Mouse (Mus musculus) limb, embryonic 14.5 days (tissue): Measurements from ENCODE around the gene 2700049A03Rik. TPM values are rescaled to one million over a fixed set of nuclear protein-coding genes. Genes with fewer than 3 reads are reported as not detected.

Source experiments
- ATAC-seq: fragments of 200-750 bp; cut with Nextera tagmentation; 2 replicates; pipeline ENCODE4 v1.8.0; 2017; ENCODE audit warnings: low read depth, moderate number of reproducible peaks, moderate TSS enrichment; ENCODE audit not compliant: low FRiP score
- DNase-seq: peaks from one replicate; pipeline ENCODE4 v3.0.0-alpha.2; 2015; ENCODE audit warnings: low spot score
- H3K27ac ChIP-seq: fragments of 300-500 bp; sonication (generic); replicated peaks from 2 replicates; pipeline ENCODE4 v1.5.1; 2014; ENCODE audit warnings: low read depth, mild to moderate bottlenecking, low read length, moderate library complexity, mixed read lengths
- H3K27me3 ChIP-seq: fragments of 300-500 bp; sonication (generic); 2 replicates; pipeline ENCODE4 v1.6.1; 2014; ENCODE audit warnings: low read length, mixed read lengths; ENCODE audit not compliant: control insufficient read depth, insufficient read depth
- H3K36me3 ChIP-seq: fragments of 300-500 bp; sonication (generic); 2 replicates; pipeline ENCODE4 v1.6.1; 2014; ENCODE audit warnings: mild to moderate bottlenecking, low read length, moderate library complexity, mixed read lengths; ENCODE audit not compliant: control insufficient read depth, insufficient read depth
- H3K4me1 ChIP-seq: fragments of 300-500 bp; sonication (generic); 2 replicates; pipeline ENCODE4 v1.6.1; 2014; ENCODE audit warnings: antibody characterized with exemption, low read length, mixed read lengths; ENCODE audit not compliant: control insufficient read depth, insufficient read depth
- H3K4me2 ChIP-seq: fragments of 300-500 bp; sonication (generic); replicated peaks from 2 replicates; pipeline ENCODE4 v1.6.1; 2014; ENCODE audit warnings: low read depth, mild to moderate bottlenecking, low read length, moderate library complexity; ENCODE audit not compliant: severe bottlenecking
- H3K4me3 ChIP-seq: fragments of 300-500 bp; sonication (generic); replicated peaks from 2 replicates; pipeline ENCODE4 v1.5.1; 2014; ENCODE audit warnings: low read length
- H3K9ac ChIP-seq: fragments of 300-500 bp; sonication (generic); 2 replicates; pipeline ENCODE4 v1.6.1; 2014; ENCODE audit warnings: mild to moderate bottlenecking, low read depth, low read length, moderate library complexity; ENCODE audit not compliant: severe bottlenecking
- H3K9me3 ChIP-seq: fragments of 300-500 bp; sonication (generic); 2 replicates; pipeline ENCODE4 v1.6.1; 2016; ENCODE audit warnings: low read length; ENCODE audit not compliant: control insufficient read depth
- POLR2A ChIP-seq: fragments of 200-500 bp; IDR thresholded peaks from 2 replicates; pipeline ENCODE4 v1.8.0; 2012; ENCODE audit warnings: inconsistent platforms, mild to moderate bottlenecking, moderate library complexity, borderline replicate concordance; ENCODE audit not compliant: insufficient read depth, insufficient read length; ENCODE audit errors: extremely low read depth
- WGBS: fragments of 180-500 bp; shearing (Covaris S2); extraction: QIAGEN DNeasy Blood & Tissue Kit; methylation state at CpG from one replicate; pipeline ENCODE4 v1.1.7; 2014; 5-methylcytosine and 5-hydroxymethylcytosine counted together
- polyA plus RNA-seq, 2 experiments: library from polyadenylated mRNA; depleted of rRNA in 1 of 2; stranded (reverse) in 1 of 2; unstranded in 1 of 2; fragments of >200 nt; fragmentation: Nextera tagmentation in 1 of 2; extraction: Ambion mirVana in 1 of 2; gene quantifications; 2 replicates each; pipeline versions ENCODE4 v1.2.1 to v1.2.3; 2012 to 2014

2700049A03Rik gene
- polyA plus RNA-seq, 2 experiments: 9.5 to 12.5 TPM

DNA sequence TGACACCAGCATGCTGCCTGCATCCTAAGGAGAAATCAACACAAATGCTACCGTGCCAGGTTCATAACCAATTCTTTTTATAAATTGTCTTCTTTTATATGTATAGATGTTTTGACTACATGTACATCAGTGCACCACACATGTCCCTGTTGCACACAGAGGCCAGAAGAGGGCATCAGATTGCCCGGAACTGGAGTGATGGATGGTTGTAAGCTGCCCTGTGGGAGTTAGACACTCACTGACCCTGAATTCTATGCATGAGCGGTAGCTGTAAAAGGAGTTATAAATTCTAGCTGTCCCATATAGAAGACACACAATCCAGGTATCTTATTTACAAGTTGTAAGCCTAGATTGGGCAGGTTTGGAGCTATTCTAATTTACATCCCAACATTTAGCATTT, 67.7 kb downstream of the 2700049A03Rik start:
- Histone ChIP-seq H3K4me1 (peaks cover 14% of the 10 kb centered on the region; the same call in 1 of the 2 replicates), H3K27ac (no peak overlapping the region), H3K4me2 (no peak overlapping the region), H3K9me3 (no peaks in the 10 kb centered on the region), H3K4me3 (no peak overlapping the region), H3K36me3 (peaks cover 9% of the 10 kb centered on the region), H3K9ac (no peak overlapping the region), H3K27me3 (no peaks in the 10 kb centered on the region)
- TF ChIP-seq POLR2A: no peak
- no peak for ATAC-seq
- no peak for DNase-seq
- 86% methylated on average over 3 of the region's 3 CpGs for WGBS

DNA sequence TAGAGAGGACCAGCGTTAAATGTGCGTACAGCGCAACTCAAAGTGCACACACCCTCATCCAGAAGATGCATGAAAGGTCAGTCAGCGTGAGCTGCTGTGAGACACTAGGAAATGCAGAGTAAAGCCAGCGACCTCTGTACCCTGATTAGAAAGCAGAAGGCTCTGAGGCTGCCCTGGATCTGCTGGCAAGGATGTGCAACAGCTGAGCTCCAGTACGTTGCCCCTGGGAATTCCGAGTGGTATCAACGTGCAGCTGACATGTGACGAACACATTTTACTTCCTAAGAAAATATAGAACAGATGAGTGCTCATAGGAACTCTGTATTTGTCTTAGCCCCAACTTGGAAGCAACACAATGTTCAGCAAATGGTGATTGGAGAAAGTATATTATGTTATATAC, 80.5 kb downstream of the 2700049A03Rik start:
- Histone ChIP-seq H3K36me3 (peaks cover 28% of the 10 kb centered on the region), H3K4me2 (no peak overlapping the region), H3K4me1 (0 out of 2 replicates have a peak, but pooled peaks cover 5% of the 10 kb centered on the region), H3K27me3 (no peaks in the 10 kb centered on the region), H3K27ac (no peak overlapping the region), H3K9me3 (no peaks in the 10 kb centered on the region; the same call in 1 of the 2 replicates), H3K9ac (no peak overlapping the region), H3K4me3 (no peak overlapping the region)
- WGBS: 66% methylated on average over 9 of the region's 9 CpGs
- peak; percentile 60 for DNase-seq
- ATAC-seq: 0 out of 2 replicates have a peak, but pooled peaks have one; percentile 26
- TF ChIP-seq POLR2A: no peak

DNA sequence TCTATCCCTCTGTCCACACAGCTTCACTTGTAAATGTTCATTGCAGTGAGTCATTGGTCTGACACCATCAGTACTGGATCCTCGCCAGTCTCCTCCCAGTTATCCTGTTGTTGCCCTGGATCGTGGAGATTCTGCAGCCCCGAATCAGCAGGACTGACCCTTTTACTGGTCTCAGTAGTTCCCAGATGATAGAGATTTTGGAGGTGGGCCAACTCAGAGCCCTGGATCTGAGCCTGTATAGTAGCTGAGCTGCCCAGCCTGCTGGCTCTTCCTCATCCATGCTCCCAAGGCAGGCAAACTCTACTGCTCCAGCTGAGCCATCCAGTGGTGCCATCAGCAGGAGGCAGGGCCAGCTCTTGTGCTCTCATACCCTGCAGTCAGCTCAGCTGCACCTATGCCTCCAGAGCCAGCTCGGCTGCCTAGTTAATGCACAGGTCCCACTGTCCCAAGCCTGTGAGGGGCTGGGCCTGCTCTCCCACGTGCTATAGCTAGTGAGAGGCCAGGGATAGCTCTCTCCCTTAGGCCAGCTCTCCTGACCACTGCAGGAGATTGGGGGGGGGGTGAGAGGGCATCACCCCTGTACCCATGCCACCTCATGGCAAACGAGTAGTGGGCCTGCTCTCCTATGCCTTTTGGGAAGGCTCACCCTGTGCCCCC, 81.3 kb downstream of the 2700049A03Rik start:
- H3K4me3 ChIP-seq: no peak overlapping the region
- no peaks in the 10 kb centered on the region for H3K27me3 ChIP-seq
- H3K27ac ChIP-seq: no peak overlapping the region
- H3K9me3 ChIP-seq: no peaks in the 10 kb centered on the region; the same call in 1 of the 2 replicates
- H3K4me2 ChIP-seq: no peak overlapping the region
- TF ChIP-seq POLR2A: no peak
- peak; percentile 67 for DNase-seq
- whole genome bisulfite sequencing: 65% methylated on average over 6 of the region's 6 CpGs
- H3K36me3 ChIP-seq: peaks cover 34% of the 10 kb centered on the region
- H3K9ac ChIP-seq: no peak overlapping the region
- 0 out of 2 replicates have a peak, but pooled peaks cover 5% of the 10 kb centered on the region for H3K4me1 ChIP-seq
- ATAC-seq: peak; percentile 37; the same call in 1 of the 2 replicates

DNA sequence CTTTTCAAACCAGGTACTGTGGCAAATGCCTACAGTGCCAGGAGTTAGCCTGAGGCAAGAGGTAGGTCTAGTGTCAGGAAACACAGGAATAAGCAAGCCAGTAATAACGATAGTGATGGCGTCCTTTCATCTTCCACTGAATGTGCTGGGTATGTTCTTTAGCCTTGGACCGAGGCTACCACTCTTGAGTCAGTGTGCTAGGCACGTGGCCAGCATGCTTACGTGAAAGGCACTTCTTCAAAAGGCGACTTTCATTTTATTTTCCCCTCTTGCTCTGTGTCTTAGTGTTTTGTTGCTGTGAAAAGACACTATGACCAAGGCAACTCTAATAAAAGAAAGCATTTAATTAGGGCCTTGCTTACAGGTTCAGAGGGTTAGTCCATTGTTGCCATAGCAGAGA, 86.1 kb downstream of the 2700049A03Rik start:
- ATAC-seq (no peak), DNase-seq (no peak)
- peaks cover 3% of the 10 kb centered on the region; the same call in 1 of the 2 replicates for H3K4me1 ChIP-seq
- H3K27me3 ChIP-seq: no peaks in the 10 kb centered on the region
- no peak overlapping the region for H3K4me3 ChIP-seq
- WGBS: 91% methylated on average over 6 of the region's 6 CpGs
- H3K36me3 ChIP-seq: peaks cover 24% of the 10 kb centered on the region
- H3K9ac ChIP-seq: no peak overlapping the region
- no peak overlapping the region for H3K27ac ChIP-seq
- H3K9me3 ChIP-seq: no peaks in the 10 kb centered on the region; the same call in 1 of the 2 replicates
- H3K4me2 ChIP-seq: no peak overlapping the region
- no peak for TF ChIP-seq POLR2A

DNA sequence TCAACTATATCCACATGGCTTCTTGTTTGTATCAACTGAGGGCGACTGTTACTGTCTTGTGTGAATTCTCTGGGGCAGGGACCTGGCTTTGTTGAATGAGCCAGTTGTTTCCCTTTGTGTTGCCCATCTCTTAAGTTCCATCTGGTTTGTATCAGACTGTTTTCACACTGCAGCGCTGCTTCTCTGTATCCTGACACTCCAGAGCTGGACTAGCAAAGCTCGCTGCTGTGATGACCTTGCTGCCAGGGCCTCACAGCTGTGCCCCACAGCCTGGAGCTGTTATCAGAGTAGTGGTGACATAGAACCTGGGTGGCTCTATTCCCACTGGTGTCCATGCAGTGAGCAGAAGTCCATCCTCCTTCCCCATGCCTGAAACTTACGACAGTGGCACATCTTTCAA, 91.1 kb downstream of the 2700049A03Rik start:
- H3K9me3 ChIP-seq: no peaks in the 10 kb centered on the region
- no peak overlapping the region for H3K9ac ChIP-seq
- H3K4me2 ChIP-seq: no peak overlapping the region
- H3K36me3 ChIP-seq: peaks cover 4% of the 10 kb centered on the region; the same call in 1 of the 2 replicates
- no peak overlapping the region for H3K4me3 ChIP-seq
- H3K27ac ChIP-seq: no peak overlapping the region
- ATAC-seq (no peak), DNase-seq (no peak)
- no peaks in the 10 kb centered on the region for H3K27me3 ChIP-seq
- TF ChIP-seq POLR2A: no peak
- WGBS: 39% methylated on average over 4 of the region's 4 CpGs
- H3K4me1 ChIP-seq: peaks cover 8% of the 10 kb centered on the region; the same call in 1 of the 2 replicates
